Mouse (Mus musculus): ENCODE measurements around the gene Trmt10a. TPM values are rescaled to one million over a fixed set of nuclear protein-coding genes. Genes with fewer than 3 reads are reported as not detected.

Gene Trmt10a
- total RNA-seq, 2 experiments from 2014 or later: 7.3 to 8.5 TPM

GRCm38 (mm10) chr3:138185995-138186930, 43.0 kb downstream of the Trmt10a start:
- no peak for ATAC-seq (replicated peaks; ENCODE audit: low FRiP score, low TSS enrichment, poor library complexity, severe bottlenecking)

- no peak for ATAC-seq (replicated peaks; ENCODE audit: low FRiP score, low TSS enrichment, poor library complexity, severe bottlenecking)
Observed at GRCm38 (mm10) chr3:138192260-138192659, 49.0 kb downstream of the Trmt10a start.

- no peak for ATAC-seq (replicated peaks; ENCODE audit: low FRiP score, low TSS enrichment, poor library complexity, severe bottlenecking)
Observed at GRCm38 (mm10) chr3:138193683-138194302, 50.5 kb downstream of the Trmt10a start, which contains the start of gene 4930579F01Rik. Gene 4930579F01Rik, minus strand, starts transcription at chr3:138193825.

GRCm38 (mm10) chr3:138197093-138197492, 53.8 kb downstream of the Trmt10a start:
- ATAC-seq (replicated peaks; ENCODE audit: low FRiP score, low TSS enrichment, poor library complexity, severe bottlenecking): no peak

GRCm38 (mm10) chr3:138197556-138197955, 54.3 kb downstream of the Trmt10a start:
- ATAC-seq (replicated peaks; ENCODE audit: low FRiP score, low TSS enrichment, poor library complexity, severe bottlenecking): no peak; the same call in 1 of the 2 replicates

- ATAC-seq (replicated peaks; ENCODE audit: low FRiP score, low TSS enrichment, poor library complexity, severe bottlenecking): peak; percentile 98
Observed at GRCm38 (mm10) chr3:138197973-138198721, 54.9 kb downstream of the Trmt10a start.

- no peak for ATAC-seq (replicated peaks; ENCODE audit: low FRiP score, low TSS enrichment, poor library complexity, severe bottlenecking)
Observed at GRCm38 (mm10) chr3:138198722-138199068, 55.4 kb downstream of the Trmt10a start.

GRCm38 (mm10) chr3:138208821-138209220, 65.6 kb downstream of the Trmt10a start:
- no peak for ATAC-seq (replicated peaks; ENCODE audit: low FRiP score, low TSS enrichment, poor library complexity, severe bottlenecking)

Other genes starting within 250 kb of the Trmt10a start
- 65.7 and 77.2 TPM in 2 replicates for gene Lamtor3, start 224.9 kb upstream of the Trmt10a start, total RNA-seq (2014; fragmentation: Nextera tagmentation)
- 81.7 and 82.1 TPM in 2 replicates for gene Lamtor3, start 224.9 kb upstream of the Trmt10a start, total RNA-seq (2017)
- 82.8 and 108 TPM in 2 replicates for gene Dapp1, start 161.9 kb upstream of the Trmt10a start, total RNA-seq (2014; fragmentation: Nextera tagmentation)
- 110 and 171 TPM in 2 replicates for gene Dapp1, start 161.9 kb upstream of the Trmt10a start, total RNA-seq (2017)
- gene 1110002E22Rik, start 78.4 kb upstream of the Trmt10a start, total RNA-seq (2014; fragmentation: Nextera tagmentation): not detected in 2 replicates
- gene 1110002E22Rik, start 78.4 kb upstream of the Trmt10a start, total RNA-seq (2017): not detected in 2 replicates
- gene Gm5105, start 76.1 kb upstream of the Trmt10a start, total RNA-seq (2014; fragmentation: Nextera tagmentation): not detected in 2 replicates
- gene Gm5105, start 76.1 kb upstream of the Trmt10a start, total RNA-seq (2017): not detected in 2 replicates
- gene Mttp, start 1.5 kb downstream of the Trmt10a start, total RNA-seq (2014; fragmentation: Nextera tagmentation): 1.2 and 3.3 TPM in 2 replicates
- 2.7 and 3.4 TPM in 2 replicates for gene Mttp, start 1.5 kb downstream of the Trmt10a start, total RNA-seq (2017)
- gene 4930579F01Rik, start 50.4 kb downstream of the Trmt10a start, total RNA-seq (2014; fragmentation: Nextera tagmentation): not detected in 2 replicates
- not detected in 2 replicates for gene 4930579F01Rik, start 50.4 kb downstream of the Trmt10a start, total RNA-seq (2017)
- gene Adh7, start 74.3 kb downstream of the Trmt10a start, total RNA-seq (2014; fragmentation: Nextera tagmentation): not detected in 2 replicates
- not detected in 2 replicates for gene Adh7, start 74.3 kb downstream of the Trmt10a start, total RNA-seq (2017)
- not detected in 2 replicates for gene Adh1, start 117.5 kb downstream of the Trmt10a start, total RNA-seq (2014; fragmentation: Nextera tagmentation)
- not detected in 2 replicates for gene Adh1, start 117.5 kb downstream of the Trmt10a start, total RNA-seq (2017)
- gene Adh6a, start 169.8 kb downstream of the Trmt10a start, total RNA-seq (2014; fragmentation: Nextera tagmentation): not detected in 2 replicates
- not detected in 2 replicates for gene Adh6a, start 169.8 kb downstream of the Trmt10a start, total RNA-seq (2017)
- not detected in 2 replicates for gene Adh6b, start 198.3 kb downstream of the Trmt10a start, total RNA-seq (2014; fragmentation: Nextera tagmentation)
- gene Adh6b, start 198.3 kb downstream of the Trmt10a start, total RNA-seq (2017): not detected in 2 replicates